Mouse (Mus musculus): Measurements from ENCODE around the gene Exoc6.

DNA sequence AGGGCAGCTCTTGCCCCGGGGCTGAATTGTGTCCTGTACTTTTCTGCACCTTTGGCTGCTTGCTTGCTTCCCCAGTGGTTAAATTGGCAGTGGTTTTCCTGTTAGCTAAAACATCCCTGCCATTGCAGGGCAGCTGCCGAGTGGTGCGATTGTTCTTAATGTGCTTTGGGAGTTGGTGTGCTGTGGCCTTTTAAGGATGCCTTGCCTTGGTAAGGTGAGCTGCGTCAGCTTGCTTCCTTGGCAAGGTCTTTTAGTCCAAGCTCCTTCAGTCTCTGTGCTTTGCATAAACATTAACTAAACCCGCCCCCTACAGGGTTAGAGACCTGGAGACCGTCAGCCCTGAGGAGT, 9.8 kb downstream of the Exoc6 start:
- TF ChIP-seq EP300 (IDR thresholded peaks at IDR 0.05; ENCODE audit: low read depth): no peak
- TF ChIP-seq CTCF (IDR thresholded peaks at IDR 0.05; ENCODE audit: low read depth): no peak
